Mouse (Mus musculus): ENCODE data around the gene Slc43a3.

Slc43a3 gene

DNA sequence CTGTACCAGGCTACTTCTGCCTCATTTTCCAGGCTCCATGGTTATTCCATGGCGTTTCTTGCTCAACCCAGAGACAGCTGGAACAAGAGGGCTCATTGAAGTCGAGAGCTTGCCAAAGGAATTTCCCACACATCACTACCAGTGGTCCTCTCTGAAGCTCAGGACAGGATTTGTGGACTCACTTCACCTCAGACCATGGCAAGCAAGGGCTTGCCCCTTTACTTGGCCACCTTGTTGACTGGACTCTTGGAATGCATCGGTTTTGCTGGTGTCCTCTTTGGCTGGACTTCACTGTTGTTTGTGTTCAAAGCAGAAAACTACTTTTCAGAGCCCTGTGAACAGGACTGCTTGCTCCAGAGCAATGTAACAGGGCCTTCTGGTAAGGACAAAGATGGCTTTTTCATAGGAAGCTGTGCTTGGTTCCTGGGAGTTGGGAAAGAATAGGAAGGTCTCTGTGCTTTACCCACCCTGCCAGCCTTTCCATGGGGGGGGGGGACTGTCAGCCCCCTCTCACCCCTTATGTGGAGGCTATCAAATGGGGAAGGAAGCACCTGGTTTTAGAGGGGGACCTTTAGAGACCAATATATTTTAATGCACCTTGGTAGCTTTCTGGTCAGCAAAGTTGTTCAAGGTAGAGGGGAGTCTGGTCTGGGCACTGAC lies 1.2 kb downstream of the Slc43a3 start:
- no peak for DNase-seq (ENCODE audit: low read depth, low spot score)

DNA sequence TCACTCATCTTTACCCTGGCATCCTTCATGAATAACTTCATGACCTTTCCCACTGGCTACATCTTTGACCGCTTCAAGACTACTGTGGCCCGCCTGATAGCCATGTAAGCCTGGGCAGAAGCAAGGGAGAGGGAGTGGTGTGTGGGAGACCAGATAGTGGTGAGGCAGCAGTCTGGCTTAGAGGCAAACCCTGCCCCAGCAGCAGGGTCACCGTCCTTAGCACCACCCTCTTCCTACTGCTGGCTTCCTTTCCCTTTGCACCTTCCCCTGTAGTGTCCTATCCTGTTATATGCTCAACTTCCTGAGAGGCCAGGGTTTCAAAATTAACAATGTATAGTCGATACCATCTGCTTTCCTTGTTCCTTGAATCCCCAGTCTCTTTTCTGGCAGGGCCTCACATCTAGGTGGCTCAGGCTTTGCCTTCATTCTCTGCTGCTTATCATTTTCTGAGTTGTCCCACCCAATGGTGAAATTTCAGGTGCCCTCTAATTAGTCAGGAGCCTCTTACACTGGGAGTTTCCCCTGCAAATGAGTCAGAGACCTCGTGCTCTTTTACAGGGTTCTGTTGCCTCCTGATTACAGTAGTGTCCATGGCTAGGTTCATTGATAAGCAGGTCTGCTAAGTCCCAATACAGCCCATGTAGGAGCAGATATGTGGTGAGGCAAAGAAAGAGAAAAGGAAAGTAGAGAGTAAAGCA lies 2.0 kb downstream of the Slc43a3 start:
- DNase-seq (ENCODE audit: low read depth, low spot score) = no peak

DNA sequence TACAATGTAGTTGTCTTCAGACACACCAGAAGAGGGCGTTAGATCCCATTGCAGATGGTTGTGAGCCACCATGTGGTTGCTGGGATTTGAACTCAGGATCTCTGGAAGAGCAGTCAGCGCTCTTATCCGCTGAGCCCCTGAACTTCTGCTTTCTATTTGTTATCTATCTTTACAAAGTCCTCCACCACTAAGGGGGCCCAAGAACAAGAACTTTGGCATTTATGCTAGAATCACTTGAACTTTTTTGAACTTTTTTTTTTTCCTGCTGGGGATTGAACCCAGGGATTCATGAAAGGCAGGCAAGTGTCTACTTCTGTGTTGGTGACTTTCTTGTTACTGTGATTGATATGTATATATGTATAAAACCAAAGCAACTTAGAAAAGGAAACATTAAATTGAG lies 2.9 kb downstream of the Slc43a3 start:
- no peak for DNase-seq (ENCODE audit: low read depth, low spot score)

DNA sequence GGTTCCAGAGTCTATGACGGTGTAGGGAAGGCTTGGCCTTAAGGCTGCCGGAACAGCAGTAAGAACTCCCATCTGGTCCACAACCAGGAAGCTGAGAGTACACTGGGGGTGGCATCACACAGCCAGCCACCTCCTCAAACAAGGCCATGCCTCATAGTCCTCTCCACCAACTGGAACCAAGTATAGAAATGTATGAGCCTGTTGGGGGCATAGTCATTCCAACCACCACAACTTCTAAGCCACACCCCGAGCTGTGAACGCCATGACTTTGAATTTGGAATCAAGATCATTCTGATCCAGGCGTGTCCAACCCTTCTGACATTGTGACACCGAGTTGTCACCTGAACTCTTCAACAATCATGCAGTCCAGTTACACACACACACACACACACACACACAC lies 3.3 kb downstream of the Slc43a3 start:
- DNase-seq (ENCODE audit: low read depth, low spot score) = no peak

DNA sequence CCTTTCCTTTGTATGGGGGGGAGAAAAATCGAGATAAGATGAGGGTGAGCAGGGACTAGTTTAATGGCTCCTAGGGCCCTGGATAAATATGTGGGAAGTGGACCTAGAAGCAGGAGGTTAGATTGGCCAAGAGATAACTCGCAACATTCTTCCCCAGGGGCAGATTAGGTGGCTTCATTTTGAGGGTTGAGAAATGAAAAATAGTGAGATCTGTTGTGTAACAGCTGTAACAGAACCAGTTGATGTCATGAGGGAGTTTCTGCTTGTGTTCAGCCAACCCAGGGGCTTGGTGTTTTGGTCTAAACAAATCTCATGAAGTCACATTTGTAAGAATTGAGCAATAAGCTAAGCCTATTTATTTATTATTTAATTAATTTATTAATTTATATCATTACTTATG lies 5.0 kb downstream of the Slc43a3 start:
- no peak for DNase-seq (ENCODE audit: low read depth, low spot score)

DNA sequence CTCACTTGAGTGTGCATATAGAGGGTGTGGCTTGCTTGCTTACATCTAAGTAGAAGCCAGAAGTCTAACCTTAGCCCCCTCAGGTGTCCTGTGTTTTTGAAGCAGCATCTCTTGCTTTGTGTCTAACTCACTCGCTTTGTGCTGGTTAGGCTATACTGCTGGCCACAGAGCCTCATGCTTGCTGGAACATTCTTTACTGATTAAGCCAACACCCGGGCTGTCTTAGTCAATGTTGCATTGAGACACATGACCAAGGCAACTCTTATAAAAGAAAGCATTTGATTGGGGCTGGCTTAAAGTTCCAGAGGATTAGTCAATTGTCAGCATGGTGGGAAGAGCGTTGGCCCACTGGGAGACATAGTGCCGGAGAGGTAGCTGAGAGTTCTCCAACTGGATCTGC lies 5.4 kb downstream of the Slc43a3 start:
- DNase-seq (ENCODE audit: low read depth, low spot score) = no peak

DNA sequence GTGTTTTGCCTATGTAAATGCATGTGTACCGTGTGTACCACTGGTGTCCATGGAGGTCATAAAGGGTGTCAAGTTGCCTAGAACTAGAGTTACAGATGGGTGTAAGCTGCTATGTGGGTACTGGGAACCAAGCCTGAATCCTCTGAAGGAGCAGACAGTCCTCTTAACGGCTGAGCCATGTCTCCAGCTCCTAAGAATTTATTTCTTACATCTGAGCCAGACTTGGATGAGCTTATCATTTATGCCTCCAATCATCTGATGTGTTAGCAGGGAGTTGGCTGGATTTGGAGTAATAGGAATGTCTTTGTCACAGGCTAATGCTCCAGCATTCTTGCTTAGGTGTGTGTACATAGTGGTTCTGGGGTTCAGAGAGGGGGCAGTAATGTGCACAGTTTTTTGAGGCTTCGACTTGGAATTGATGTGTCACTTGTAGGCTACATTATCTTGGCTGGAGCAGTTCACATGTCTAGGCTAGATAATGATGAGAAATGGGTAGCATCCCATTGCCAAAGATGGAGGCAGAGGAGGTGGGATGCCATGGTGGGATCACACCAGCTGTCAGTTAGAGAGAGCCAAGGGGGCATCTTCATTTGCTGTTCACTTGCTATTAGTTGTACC lies 10.9 kb downstream of the Slc43a3 start:
- no peak for DNase-seq (ENCODE audit: low read depth, low spot score)

DNA sequence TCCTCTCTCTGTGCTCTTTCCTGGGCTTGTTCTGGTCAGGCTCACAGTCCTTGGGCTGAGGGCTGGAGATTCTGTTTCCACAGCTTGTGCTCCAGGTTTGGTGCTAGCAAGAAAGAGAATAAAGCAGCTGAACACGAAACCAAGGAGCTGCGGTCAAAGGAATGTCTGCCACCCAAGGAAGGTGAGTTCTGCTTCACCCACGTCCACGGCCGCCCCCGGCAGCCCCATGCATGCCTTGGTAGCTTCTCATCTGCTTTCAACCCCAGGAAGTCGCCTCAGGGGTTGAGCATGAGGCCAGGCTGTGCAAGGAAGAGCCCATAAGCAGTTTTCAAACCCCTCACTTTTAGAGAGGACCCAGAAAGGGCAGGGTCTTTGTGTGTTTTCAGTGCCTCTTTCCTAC lies 11.9 kb downstream of the Slc43a3 start:
- DNase-seq (ENCODE audit: low read depth, low spot score) = no peak

DNA sequence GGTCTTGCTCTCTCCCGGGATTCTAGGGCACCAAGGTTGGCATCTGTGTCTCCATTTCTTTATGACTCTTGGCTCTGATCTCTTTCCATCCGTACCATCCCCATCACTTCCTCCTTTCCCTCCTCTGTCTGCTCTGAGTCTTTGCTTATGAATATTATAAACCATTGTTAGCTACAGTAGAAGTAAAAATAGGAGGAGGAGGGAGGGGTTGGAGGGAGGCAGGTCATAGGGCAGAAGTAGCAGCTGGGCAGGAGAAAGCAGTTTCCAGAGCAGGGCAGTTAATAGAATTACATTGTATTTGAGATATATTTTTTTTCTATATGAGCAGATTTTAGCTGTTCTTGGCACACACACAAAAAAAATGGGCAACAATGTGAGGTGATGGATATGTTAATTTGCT lies 12.3 kb downstream of the Slc43a3 start:
- DNase-seq (ENCODE audit: low read depth, low spot score) = no peak

DNA sequence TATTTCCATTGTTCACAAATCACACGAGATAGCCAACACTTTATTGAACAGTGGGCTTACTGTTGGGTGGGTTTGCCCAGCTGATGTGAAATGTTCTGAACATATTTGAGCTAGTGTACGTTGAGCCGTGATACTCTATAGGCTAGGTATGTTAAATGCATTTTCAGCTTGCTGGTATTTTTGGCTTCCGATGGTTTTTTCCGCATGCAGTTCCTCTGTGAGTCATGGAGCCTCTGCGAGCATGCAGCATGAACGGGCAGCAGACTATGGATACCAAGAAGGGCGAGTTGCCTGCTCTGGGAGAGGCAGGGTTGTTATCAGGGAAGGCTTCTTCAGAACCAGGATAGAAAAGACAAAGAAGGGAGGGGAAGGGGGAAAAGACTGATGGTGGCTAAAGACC lies 14.6 kb downstream of the Slc43a3 start:
- no peak for DNase-seq (ENCODE audit: low read depth, low spot score)

DNA sequence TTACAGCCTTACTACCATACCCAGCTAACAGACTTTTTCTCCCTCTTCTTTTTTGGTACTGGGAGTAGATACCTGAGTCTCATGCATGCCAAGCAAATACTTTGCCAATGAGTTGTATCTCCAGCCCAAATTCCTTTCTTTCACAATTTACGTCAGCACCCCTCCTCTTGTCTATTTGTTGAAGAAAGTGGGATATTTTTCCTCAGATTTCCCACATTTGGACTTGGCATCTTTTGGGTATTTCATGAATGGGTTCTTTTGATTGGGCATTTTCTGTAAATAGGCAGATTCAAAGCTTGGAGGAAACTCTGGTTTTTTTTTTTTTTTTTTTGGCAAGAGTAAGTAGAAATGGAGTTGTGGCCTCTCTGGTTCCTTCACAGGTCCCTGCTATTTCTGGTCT lies 15.9 kb downstream of the Slc43a3 start:
- DNase-seq (ENCODE audit: low read depth, low spot score) = no peak

DNA sequence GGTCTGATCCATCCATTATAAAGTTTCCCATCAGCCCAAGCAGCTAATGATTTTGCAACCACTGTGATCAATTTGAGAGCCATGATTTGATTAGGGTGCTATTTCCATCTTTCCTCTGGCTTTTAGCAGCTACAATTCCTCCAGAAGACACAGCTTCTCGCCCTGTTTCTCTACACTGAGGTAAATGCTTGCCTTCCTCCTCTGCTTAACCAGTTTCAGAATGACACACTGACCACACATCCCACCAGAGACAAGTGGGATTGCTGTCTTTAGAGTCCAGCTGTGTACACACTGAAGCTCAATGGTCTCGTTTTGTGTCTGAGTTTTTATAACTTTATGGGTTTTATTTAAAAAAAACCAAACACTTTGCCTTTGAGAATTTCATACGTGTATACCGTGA lies 16.3 kb downstream of the Slc43a3 start:
- no peak for DNase-seq (ENCODE audit: low read depth, low spot score)

DNA sequence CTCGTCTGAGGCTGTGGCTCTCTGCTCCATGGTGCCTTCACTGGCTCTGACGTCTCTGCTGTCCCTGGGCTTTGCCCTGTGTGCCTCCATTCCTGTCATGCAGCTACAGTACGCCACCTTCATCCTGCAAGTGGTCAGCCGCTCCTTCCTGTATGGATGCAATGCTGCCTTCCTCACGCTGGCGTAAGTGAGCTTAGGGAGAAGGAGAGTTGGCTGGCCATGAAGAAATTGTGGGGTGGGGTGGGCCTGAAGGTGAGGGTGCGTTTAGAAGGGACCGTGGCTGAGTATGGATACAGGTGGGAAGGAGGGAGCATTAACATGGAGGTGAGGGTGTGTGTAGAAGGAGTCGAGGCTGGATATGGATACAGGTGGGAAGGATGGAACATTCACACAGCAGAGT lies 19.1 kb downstream of the Slc43a3 start:
- DNase-seq (ENCODE audit: low read depth, low spot score) = no peak

DNA sequence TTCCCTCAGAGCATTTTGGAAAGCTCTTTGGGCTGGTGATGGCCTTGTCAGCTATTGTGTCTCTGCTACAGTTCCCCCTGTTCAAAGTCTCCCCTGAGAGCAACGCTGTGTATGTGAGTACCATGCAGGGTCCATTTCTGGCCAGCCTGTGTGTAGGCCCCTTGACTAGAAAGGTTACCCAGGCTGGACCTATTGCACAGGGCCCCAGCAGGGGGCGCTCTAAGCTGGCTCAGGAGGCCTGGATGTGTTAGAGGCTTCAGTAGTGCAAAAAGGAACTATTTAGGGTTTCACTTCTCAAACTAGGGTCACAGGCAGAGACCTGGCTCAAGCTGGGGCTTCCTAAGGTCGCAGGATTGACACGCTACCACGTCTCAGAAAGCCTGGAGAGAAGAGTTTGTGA lies 19.9 kb downstream of the Slc43a3 start:
- DNase-seq (ENCODE audit: low read depth, low spot score) = no peak

DNA sequence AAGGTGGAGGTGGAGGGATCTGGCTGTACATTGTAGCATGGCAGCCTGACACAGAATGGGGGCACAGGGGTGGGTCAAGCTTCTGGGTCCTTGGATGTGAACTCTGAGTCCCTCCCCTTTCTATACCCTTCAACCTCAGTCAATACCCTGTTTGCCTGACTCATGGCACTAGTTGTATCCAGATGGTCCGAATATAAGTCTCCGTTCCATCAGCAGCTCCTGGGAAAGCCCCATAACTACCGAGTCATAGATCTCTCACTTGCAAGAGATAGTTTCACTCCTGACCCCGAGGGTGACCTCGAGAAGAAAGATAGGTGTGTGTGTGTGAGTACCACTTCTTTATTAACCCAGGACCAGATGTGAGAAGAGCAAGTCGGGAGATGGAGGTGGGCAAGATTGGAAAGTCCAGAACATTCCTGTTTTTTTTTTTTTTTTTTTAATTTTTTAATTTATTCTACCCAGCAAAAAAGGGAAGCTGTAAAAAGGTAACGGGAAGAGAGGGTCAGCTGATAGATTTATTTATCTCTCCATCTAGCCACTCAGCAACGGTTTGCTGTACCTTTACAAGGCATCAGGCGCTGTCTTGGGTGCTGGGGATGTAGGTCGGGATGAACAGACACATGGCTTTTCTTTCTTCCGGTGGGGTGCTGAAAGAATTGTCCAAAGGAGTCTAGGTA lies 22.3 kb downstream of the Slc43a3 start:
- no peak for DNase-seq (ENCODE audit: low read depth, low spot score)

DNA sequence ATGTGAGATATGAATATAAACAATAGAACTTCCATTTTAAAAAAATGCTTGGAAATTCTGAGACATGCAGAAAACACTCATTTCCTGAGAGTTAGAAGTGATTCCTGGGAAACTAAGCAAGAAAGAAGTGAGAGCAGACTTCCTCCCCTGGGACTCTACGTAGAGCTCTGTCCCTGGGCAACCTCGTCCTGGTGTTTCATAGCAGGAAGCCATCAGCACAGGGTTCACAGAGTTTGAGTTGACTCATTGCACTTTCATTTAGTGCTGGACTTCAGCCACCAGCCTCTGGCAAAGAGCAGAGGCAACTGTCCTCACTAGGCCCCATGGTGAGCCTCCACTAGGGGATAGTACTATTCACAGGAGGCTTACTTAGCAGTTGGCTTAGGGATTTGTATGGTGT lies 24.9 kb downstream of the Slc43a3 start:
- no peak for DNase-seq (ENCODE audit: low read depth, low spot score)

DNA sequence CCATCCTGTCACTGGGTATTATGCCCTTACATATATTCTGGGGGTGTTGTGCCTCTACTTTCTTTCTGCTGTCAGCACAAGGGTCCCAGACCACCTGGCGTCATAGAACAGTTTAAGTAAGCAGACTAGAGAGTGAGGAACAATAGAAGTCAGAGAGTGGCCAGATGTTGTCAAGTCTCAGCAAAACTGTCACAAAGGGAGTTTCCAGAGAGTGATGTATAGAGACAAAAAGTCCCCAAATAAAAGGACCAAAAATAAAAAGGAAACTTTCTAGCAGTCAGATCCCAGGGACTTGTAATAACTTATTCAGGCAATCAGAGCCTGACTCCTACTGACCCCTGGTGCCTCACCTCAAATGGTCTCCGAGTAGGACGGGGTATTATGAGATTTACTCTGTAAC lies 25.5 kb downstream of the Slc43a3 start:
- no peak for DNase-seq (ENCODE audit: low read depth, low spot score)

DNA sequence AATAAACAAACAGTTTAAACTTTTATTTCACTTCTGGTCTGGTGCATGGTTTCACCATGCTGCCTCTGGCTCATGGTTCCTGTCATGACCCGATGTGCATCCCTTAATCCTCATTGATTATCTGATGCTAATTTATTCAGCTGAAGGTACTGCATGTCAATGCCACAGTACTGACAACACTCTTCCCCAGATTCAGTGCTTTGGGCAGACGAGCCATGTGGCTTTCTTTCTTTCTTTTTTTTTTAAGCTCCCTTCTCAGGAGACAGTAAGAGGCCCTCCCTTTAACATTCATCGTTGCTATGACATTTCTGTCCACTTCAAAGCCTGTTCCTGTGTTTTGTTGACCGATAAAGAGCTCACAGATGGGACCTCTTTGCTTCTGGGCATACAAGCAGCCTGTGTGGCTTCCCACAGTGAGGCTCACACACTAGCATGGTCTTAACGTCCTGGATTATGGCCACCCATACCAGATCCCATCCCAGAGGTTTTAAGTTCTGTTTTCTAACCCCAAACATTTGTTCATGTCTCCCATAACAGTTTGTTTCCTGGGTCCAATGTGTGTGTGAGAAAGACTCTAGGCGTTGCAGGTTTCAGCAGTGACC lies 26.6 kb downstream of the Slc43a3 start:
- DNase-seq (ENCODE audit: low read depth, low spot score) = no peak

DNA sequence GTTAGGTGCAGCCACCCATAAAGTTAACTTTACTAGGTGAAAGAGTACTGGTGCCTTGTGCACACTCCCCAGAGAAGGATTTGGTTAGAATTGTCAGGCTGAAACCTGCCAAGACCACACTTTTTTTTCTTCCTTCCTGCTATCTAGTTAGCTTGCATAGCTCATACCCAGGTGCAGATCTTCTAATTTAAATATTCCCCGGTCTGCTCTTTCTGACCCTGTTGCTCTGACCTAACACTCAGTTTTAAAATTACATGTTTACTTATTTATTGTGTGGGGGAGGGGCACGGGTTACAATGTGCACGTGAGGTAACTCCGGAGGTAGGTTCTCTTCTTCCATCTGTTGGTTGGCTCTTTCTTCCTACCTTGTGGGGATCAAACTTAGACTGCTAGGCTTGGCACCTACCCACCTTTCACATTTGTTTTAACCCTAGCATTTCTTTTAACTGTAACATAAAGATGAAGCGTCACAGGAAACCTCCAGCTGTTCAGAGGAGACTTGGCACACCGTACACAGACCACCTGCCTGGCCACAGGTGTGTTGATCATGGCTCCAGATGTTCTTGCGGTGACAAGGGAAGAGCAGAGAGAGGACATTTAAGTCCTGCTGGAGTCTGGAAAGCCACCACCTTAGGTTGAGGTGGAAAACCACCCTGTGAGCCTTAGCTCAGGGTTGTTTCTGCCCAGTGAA lies 27.9 kb downstream of the Slc43a3 start:
- DNase-seq (ENCODE audit: low read depth, low spot score) = no peak

DNA sequence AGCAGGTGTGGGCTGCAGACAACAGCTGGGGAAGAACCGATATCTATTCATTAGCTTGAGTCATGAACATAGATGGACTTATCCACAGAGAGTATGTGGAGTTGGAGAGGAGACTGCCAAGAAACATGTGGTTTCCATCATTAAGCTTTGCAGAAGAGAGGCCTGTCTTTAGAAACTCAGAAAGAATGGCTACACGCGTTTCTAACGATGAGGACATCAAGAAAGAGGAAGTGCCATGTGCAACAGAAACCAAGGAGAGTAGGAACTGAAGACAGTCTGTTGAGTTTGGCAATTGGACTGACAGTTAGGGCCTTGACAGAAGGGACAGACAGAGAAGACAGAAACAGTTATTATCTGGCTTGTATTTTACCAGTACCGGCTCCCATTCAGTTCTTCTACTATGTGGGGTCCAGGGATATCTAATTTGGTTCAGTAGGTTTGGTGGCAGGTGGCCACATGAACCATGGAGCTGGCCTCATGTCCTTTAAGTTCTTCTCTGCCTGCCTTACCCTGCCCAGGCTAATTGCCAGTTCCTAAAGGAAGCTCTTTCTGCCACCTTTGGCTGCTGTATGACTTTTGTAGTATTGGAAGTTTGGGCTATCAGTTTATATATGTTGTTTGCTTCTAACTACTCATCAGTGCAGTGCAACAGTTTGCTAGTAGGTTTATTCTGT lies 31.1 kb downstream of the Slc43a3 start:
- DNase-seq (ENCODE audit: low read depth, low spot score) = no peak

DNA sequence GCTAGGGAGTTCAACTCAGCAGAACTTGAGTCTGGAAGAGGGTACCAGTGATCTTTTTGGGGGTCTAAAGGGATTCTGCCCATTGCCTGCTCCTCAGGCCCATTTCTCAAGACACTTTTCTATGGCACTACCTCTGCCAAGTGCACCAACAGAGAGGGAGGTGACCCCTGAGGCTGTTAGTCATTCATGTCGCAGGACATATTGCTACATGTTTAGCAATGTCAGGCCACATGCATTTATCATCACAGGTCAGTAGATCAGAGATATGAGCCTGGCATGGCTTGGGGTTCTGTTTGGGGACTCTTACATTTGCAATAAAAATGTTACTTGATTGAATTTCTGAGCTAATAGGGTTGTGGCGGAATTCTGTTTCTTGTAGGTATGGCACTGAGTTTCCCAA lies 39.2 kb downstream of the Slc43a3 start:
- no peak for DNase-seq (ENCODE audit: low read depth, low spot score)
